Mouse (Mus musculus) kidney, adult 2 months (tissue): ENCODE measurements at regions not wholly inside any gene's neighbourhood (a gene's known extent, or its start where the extent isn't known, plus 50 kb on each side); places are given as distances from the start of the nearest gene placed in this dataset.

Experiments
- DNase-seq: peaks from one replicate; pipeline ENCODE4 v3.0.0; 2021
- H3K27ac ChIP-seq: fragments of 200-500 bp; 2 replicates; pipeline ENCODE4 v1.5.1; 2012; ENCODE audit warnings: low read depth, low read length, control low read depth, inconsistent platforms; ENCODE audit not compliant: insufficient read depth
- H3K27me3 ChIP-seq: fragments of 200-500 bp; replicated peaks from 2 replicates; pipeline ENCODE4 v1.6.1; 2012; ENCODE audit warnings: mild to moderate bottlenecking, moderate library complexity, low read length, inconsistent platforms; ENCODE audit not compliant: control insufficient read depth, insufficient read depth
- H3K36me3 ChIP-seq: fragments of 200-500 bp; 2 replicates; pipeline ENCODE4 v1.6.1; 2012; ENCODE audit warnings: mild to moderate bottlenecking, moderate library complexity, low read length, inconsistent platforms; ENCODE audit not compliant: control insufficient read depth, insufficient read depth
- H3K4me1 ChIP-seq: fragments of 200-500 bp; 2 replicates; pipeline ENCODE4 v1.6.1; 2011; ENCODE audit warnings: low read length; ENCODE audit not compliant: control insufficient read depth, insufficient read depth
- H3K4me3 ChIP-seq: fragments of 200-500 bp; 2 replicates; pipeline ENCODE4 v1.5.1; 2011; ENCODE audit warnings: mild to moderate bottlenecking, low read depth, low read length, control low read depth; ENCODE audit not compliant: insufficient read depth
- CTCF ChIP-seq: fragments of 200-500 bp; conservative IDR thresholded peaks from 2 replicates; pipeline ENCODE4 v1.5.1; 2011; ENCODE audit warnings: low read depth, mild to moderate bottlenecking, control low read depth, low read length, moderate library complexity, mixed read lengths; ENCODE audit not compliant: insufficient read depth, insufficient read length
- POLR2A ChIP-seq: fragments of 200-500 bp; IDR thresholded peaks from one replicate; pipeline ENCODE4 v1.6.1; 2011; ENCODE audit warnings: low read depth, low read length, control low read depth
- WGBS: fragments of 180-500 bp; shearing (Covaris S2); methylation state at CpG from one replicate; pipeline ENCODE4 v1.1.7; 2018; 5-methylcytosine and 5-hydroxymethylcytosine counted together

DNA sequence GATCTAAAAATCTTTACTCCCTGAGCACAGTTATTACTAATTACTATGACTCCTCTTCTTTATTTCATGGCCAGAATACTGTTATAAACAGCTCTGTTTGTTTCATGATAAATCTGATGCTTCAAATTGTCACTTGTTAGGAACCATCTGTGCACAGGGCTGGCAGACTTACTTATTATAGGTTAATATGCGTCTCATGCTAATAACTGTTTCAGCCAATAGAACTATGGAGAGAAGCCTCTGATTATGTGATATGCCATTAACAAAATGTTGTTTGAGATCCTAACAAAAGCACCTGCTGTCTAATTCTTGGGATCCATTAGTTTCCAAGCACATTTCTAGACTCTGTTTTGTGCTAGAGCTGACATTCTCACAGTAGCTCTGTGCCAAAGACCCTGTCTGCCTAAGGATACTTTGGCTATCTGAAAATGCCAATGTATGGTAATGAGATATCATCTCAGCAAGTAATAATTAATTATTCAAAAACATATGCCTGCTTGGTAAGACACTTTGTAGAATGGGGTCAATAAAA lies 318.1 kb downstream of the Grb14 start:
- TF ChIP-seq POLR2A = no peak
- TF ChIP-seq CTCF = no peak
- 84% methylated on average over 1 of the region's 1 CpGs for WGBS

DNA sequence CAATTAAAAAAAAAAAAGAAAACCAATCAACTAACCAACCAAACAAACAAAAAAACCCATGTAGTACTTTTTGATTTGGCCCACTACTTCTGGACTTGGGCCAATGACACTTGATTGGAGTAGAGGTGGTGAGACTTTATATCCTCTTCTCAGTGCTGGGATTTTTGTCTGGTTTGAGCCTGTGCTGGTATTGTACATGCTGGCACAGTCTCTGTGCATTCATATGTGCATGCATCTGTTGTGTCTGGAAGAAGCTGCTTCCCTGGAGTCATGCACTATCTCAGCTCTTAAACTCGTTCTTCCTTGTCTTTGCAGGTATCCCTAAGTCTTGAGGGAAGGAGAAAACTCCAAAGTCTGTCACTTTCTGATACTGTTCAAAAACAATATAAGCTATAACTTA lies 328.8 kb downstream of the Grb14 start:
- WGBS = 65% methylated on average over 1 of the region's 1 CpGs
- TF ChIP-seq CTCF = no peak
- no peak for TF ChIP-seq POLR2A
- Histone ChIP-seq H3K27me3 (no peaks in the 10 kb centered on the region), H3K4me3 (no peak overlapping the region), H3K27ac (no peak overlapping the region), H3K4me1 (no peaks in the 10 kb centered on the region), H3K36me3 (no peaks in the 10 kb centered on the region)
- DNase-seq = no peak

More for the DNA sequence above, 318.1 kb downstream of the Grb14 start:
- DNase-seq = no peak
- H3K4me1 ChIP-seq = no peaks in the 10 kb centered on the region
- H3K4me3 ChIP-seq = no peak overlapping the region
- H3K36me3 ChIP-seq = no peaks in the 10 kb centered on the region
- no peak overlapping the region for H3K27ac ChIP-seq
- no peaks in the 10 kb centered on the region for H3K27me3 ChIP-seq

DNA sequence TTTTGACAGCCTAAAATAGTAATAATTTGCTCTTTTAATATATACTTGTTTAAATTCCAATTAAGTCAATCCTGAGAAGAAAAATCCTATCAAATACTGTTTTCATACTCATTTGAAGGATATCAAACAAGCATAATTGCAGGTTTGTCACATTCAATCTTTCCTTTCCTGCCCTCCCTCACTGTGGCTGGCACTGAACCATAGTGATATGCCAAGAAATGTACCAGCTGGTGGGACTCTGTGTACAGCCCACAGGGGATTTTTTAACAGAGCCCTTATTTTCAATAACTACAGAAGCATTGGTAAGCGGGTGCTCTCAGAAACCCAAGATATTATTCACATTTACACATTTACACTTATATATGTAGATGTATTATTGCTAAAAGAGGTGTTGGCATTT lies 333.3 kb downstream of the Grb14 start:
- no peak for TF ChIP-seq CTCF
- TF ChIP-seq POLR2A = no peak
- DNase-seq = no peak
- Histone ChIP-seq H3K27ac (no peak overlapping the region), H3K36me3 (no peaks in the 10 kb centered on the region), H3K27me3 (no peaks in the 10 kb centered on the region), H3K4me3 (no peak overlapping the region), H3K4me1 (no peaks in the 10 kb centered on the region)
- 96% methylated on average over 1 of the region's 1 CpGs for WGBS

GRCm38 (mm10) chr2:64690996-64691395 lies 333.8 kb downstream of the Grb14 start:
- no peak for DNase-seq
- H3K4me1 ChIP-seq = no peaks in the 10 kb centered on the region
- H3K27me3 ChIP-seq = no peaks in the 10 kb centered on the region
- H3K27ac ChIP-seq = no peak overlapping the region
- H3K36me3 ChIP-seq = no peaks in the 10 kb centered on the region
- no peak overlapping the region for H3K4me3 ChIP-seq
- WGBS = 92% methylated on average over 3 of the region's 3 CpGs
- no peak for TF ChIP-seq CTCF
- no peak for TF ChIP-seq POLR2A

DNA sequence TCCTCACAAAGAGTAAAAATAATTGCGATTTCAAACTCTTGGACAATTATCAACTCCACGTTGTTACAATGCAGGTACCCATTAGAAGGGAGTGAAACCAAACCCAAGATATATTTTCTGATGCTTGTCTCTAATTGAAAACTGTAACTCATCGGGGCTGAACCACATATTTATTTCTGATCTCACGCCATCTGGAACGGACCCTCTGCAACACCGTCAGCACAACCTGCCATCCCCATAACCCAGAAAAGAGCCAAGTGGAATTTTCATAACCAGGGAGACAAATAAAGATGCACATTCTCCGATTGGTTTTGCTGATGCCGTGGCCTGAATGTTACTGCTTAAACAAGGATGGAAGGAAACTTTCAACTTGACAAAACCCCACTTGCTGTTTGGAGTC lies 338.0 kb downstream of the Grb14 start:
- H3K36me3 ChIP-seq = no peaks in the 10 kb centered on the region
- 74% methylated on average over 8 of the region's 8 CpGs for WGBS
- H3K4me3 ChIP-seq = no peak overlapping the region
- no peak overlapping the region for H3K27ac ChIP-seq
- no peaks in the 10 kb centered on the region for H3K27me3 ChIP-seq
- DNase-seq = no peak
- TF ChIP-seq CTCF (no peak), POLR2A (no peak)
- H3K4me1 ChIP-seq = no peaks in the 10 kb centered on the region

- TF ChIP-seq POLR2A (no peak), CTCF (no peak)
- Histone ChIP-seq H3K27ac (no peak overlapping the region), H3K4me1 (no peaks in the 10 kb centered on the region), H3K4me3 (no peak overlapping the region), H3K36me3 (no peaks in the 10 kb centered on the region), H3K27me3 (no peaks in the 10 kb centered on the region)
- peak; percentile 71 for DNase-seq
- 73% methylated on average over 1 of the region's 1 CpGs for WGBS
Observed at GRCm38 (mm10) chr2:64649614-64650013, 375.2 kb downstream of the Grb14 start.

DNA sequence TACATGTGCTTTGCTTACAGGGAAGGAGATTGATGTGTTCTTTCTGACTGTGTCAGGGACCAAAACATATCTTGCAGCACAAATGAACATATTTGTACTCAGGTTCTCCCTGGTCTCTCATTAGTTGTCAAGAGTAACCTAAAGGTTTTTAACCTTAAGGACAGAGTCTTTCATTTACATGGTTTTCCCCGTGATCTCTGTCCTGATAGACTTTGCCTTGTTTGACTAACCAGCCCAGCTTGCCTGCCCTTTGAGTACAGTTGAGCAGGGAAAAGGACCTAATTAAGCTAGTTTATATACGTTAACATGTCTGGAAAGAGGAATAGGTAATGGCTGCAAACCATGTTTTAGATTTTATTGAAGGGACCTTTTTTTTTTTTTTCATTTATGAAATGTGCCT lies 407.9 kb downstream of the Grb14 start:
- TF ChIP-seq CTCF (no peak), POLR2A (no peak)
- DNase-seq = no peak
- Histone ChIP-seq H3K4me3 (no peak overlapping the region), H3K27ac (no peak overlapping the region), H3K27me3 (no peaks in the 10 kb centered on the region), H3K36me3 (no peaks in the 10 kb centered on the region), H3K4me1 (no peaks in the 10 kb centered on the region)
- WGBS = 60% methylated on average over 2 of the region's 2 CpGs
